ENCODE assay signal across 28 mouse cellular contexts in the genomic region with DNA sequence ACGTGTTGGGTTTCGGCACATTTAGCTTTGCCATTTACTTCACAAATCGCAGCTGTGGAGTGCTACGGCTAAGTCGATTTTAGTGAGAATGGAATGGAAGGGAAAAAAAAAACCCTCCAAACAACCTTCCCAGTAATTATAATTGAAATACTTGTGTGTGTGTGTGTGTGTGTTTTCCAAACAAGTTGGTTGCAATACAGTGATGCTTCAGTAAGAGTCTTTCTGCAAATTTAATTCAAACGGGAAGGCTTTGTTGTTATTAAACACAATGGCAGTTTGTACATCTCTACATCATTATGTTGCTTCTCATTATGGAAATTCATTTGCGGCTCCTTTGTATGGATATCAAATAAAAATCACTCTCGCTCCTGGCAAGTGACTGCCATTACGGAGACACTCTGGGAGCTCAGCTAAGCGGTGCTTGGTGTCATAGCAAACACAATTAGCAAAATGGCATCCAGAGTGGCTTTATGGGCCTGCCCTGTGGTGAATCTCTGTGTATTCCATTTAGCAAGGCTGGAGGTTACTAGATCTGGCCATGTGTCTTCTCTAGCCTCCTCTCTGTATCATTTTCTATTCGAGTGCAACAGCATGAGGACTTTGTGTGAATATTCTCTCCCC.
A peak's percentile ranks its signal among the peaks of the same experiment; 100 is the strongest.
DNase-seq lines count a peak whose midpoint lies in the region; ATAC-seq lines count a peak whose summit lies in the region.
"Had no signal": no experiment of that assay in that cellular context is flagged by ENCODE, and none has a peak within 500 bp of the region (broad histone marks: within the 10 kb centered on the region; RNA-seq: fewer than 3 reads in every experiment).

No protein-coding gene starts in this region.

- peaks cover 5% of the 10 kb centered on the region; the same call in 1 of the 2 replicates for H3K4me1 ChIP-seq in hindbrain, embryonic 14.5 days (replicated peaks; ENCODE audit: control insufficient read depth, insufficient read depth, low read length)
- H3K4me1 ChIP-seq in hindbrain, embryonic 12.5 days: no peaks in the 10 kb centered on the region
- no peaks in the 10 kb centered on the region; the same call in 1 of the 2 replicates for H3K4me1 ChIP-seq in neural tube, embryonic 13.5 days (replicated peaks)
- H3K4me1 ChIP-seq in forebrain, embryonic 16.5 days (replicated peaks; ENCODE audit: control insufficient read depth, insufficient read depth, low read length): no peaks in the 10 kb centered on the region
- no peaks in the 10 kb centered on the region for H3K4me1 ChIP-seq in neural tube, embryonic 14.5 days (ENCODE audit: control insufficient read depth, insufficient read depth, low read length)
- no peaks in the 10 kb centered on the region for H3K4me1 ChIP-seq in liver, embryonic 12.5 days
- H3K4me1 ChIP-seq: embryonic facial prominence, embryonic 13.5 days; heart, embryonic 12.5 days; liver, embryonic 15.5 days; neural tube, embryonic 12.5 days had no signal

- intact Hi-C loops in gastrocnemius, postnatal 14 days (cut with DNase I; ENCODE audit: low total_unique reads): no loop called here

- H3K36me3 ChIP-seq in hindbrain, embryonic 14.5 days (replicated peaks; ENCODE audit: control insufficient read depth, insufficient read depth): no peaks in the 10 kb centered on the region
- H3K36me3 ChIP-seq in hindbrain, embryonic 12.5 days: no peaks in the 10 kb centered on the region
- no peaks in the 10 kb centered on the region for H3K36me3 ChIP-seq in neural tube, embryonic 13.5 days
- H3K36me3 ChIP-seq in forebrain, embryonic 16.5 days (ENCODE audit: control insufficient read depth, insufficient read depth): no peaks in the 10 kb centered on the region
- H3K36me3 ChIP-seq in neural tube, embryonic 14.5 days (ENCODE audit: control insufficient read depth, insufficient read depth, low read length): no peaks in the 10 kb centered on the region
- no peaks in the 10 kb centered on the region for H3K36me3 ChIP-seq in liver, embryonic 12.5 days
- H3K36me3 ChIP-seq: embryonic facial prominence, embryonic 13.5 days; heart, embryonic 12.5 days; liver, embryonic 15.5 days; neural tube, embryonic 12.5 days had no signal

- H3K27me3 ChIP-seq in hindbrain, embryonic 14.5 days (ENCODE audit: control insufficient read depth, insufficient read depth, low read length): no peaks in the 10 kb centered on the region
- H3K27me3 ChIP-seq in hindbrain, embryonic 12.5 days: no peaks in the 10 kb centered on the region
- no peaks in the 10 kb centered on the region for H3K27me3 ChIP-seq in neural tube, embryonic 13.5 days
- no peaks in the 10 kb centered on the region for H3K27me3 ChIP-seq in forebrain, embryonic 16.5 days (replicated peaks; ENCODE audit: control insufficient read depth, insufficient read depth, low read length)
- no peaks in the 10 kb centered on the region for H3K27me3 ChIP-seq in neural tube, embryonic 14.5 days (ENCODE audit: control insufficient read depth, insufficient read depth, low read length)
- no peaks in the 10 kb centered on the region for H3K27me3 ChIP-seq in liver, embryonic 12.5 days (replicated peaks)
- H3K27me3 ChIP-seq: embryonic facial prominence, embryonic 13.5 days; heart, embryonic 12.5 days; liver, embryonic 15.5 days; neural tube, embryonic 12.5 days had no signal

- H3K9ac ChIP-seq in hindbrain, embryonic 14.5 days: no peak overlapping the region
- no peak overlapping the region for H3K9ac ChIP-seq in hindbrain, embryonic 12.5 days
- H3K9ac ChIP-seq in neural tube, embryonic 13.5 days: no peak overlapping the region
- H3K9ac ChIP-seq in forebrain, embryonic 16.5 days (replicated peaks; ENCODE audit: low read depth, low read length): no peak overlapping the region
- no peak overlapping the region for H3K9ac ChIP-seq in neural tube, embryonic 14.5 days (replicated peaks; ENCODE audit: low read depth, low read length)
- H3K9ac ChIP-seq in liver, embryonic 12.5 days: no peak overlapping the region
- H3K9ac ChIP-seq: embryonic facial prominence, embryonic 13.5 days; heart, embryonic 12.5 days; liver, embryonic 15.5 days; lung, embryonic 14.5 days; neural tube, embryonic 12.5 days had no signal

- H3K27ac ChIP-seq in hindbrain, embryonic 14.5 days: peak overlapping the region; percentile 81
- no peak overlapping the region for H3K27ac ChIP-seq in hindbrain, embryonic 12.5 days
- H3K27ac ChIP-seq in neural tube, embryonic 13.5 days (replicated peaks): peak overlapping the region; percentile 75
- no peak overlapping the region for H3K27ac ChIP-seq in forebrain, embryonic 16.5 days (ENCODE audit: low read length)
- H3K27ac ChIP-seq in neural tube, embryonic 14.5 days (ENCODE audit: low read depth, low read length): peak overlapping the region; percentile 81
- H3K27ac ChIP-seq in liver, embryonic 12.5 days: no peak overlapping the region
- H3K27ac ChIP-seq: embryonic facial prominence, embryonic 13.5 days; heart, adult 2 months; kidney, postnatal 0 days; liver, embryonic 15.5 days; neural tube, embryonic 12.5 days had no signal

- WGBS in hindbrain, embryonic 14.5 days: 56% methylated on average over 11 of the region's 11 CpGs
- WGBS in hindbrain, embryonic 12.5 days: 72% methylated on average over 11 of the region's 11 CpGs
- 65% methylated on average over 11 of the region's 11 CpGs for WGBS in neural tube, embryonic 13.5 days
- WGBS in forebrain, embryonic 16.5 days: 43% methylated on average over 11 of the region's 11 CpGs
- WGBS in neural tube, embryonic 14.5 days: 59% methylated on average over 11 of the region's 11 CpGs
- WGBS in liver, embryonic 12.5 days (ENCODE audit: insufficient replicate concordance): 74% methylated on average over 11 of the region's 11 CpGs

- H3K9me3 ChIP-seq in hindbrain, embryonic 14.5 days (ENCODE audit: control insufficient read depth, low read length): no peaks in the 10 kb centered on the region
- H3K9me3 ChIP-seq in hindbrain, embryonic 12.5 days (replicated peaks): no peaks in the 10 kb centered on the region
- no peaks in the 10 kb centered on the region for H3K9me3 ChIP-seq in neural tube, embryonic 13.5 days
- H3K9me3 ChIP-seq in forebrain, embryonic 16.5 days (ENCODE audit: control insufficient read depth, low read length): no peaks in the 10 kb centered on the region
- no peaks in the 10 kb centered on the region for H3K9me3 ChIP-seq in neural tube, embryonic 14.5 days (ENCODE audit: control insufficient read depth, low read length)
- H3K9me3 ChIP-seq in liver, embryonic 12.5 days (replicated peaks): no peaks in the 10 kb centered on the region
- H3K9me3 ChIP-seq: embryonic facial prominence, embryonic 13.5 days; heart, embryonic 12.5 days; liver, embryonic 15.5 days; neural tube, embryonic 12.5 days had no signal

- DNase-seq in hindbrain, embryonic 14.5 days (ENCODE audit: low spot score): peak; percentile 45
- no peak for DNase-seq in neural tube, embryonic 10.5 days (ENCODE audit: extremely low spot score, low spot score)
- no peak for DNase-seq in gastrocnemius, postnatal 14 days
- DNase-seq: adrenal gland, postnatal 25 days; B cell, adult 2 months; cerebellum, adult 18-20 months; cerebellum, postnatal 10 days; gastrocnemius, postnatal 36 days; heart, adult 2 months; kidney, adult 8-10 months; kidney, postnatal 4 days; liver; lung, embryonic 14.5 days; lung, postnatal 14 days; right cerebral cortex, adult 18-20 months; spleen, adult 18-20 months; thymus, postnatal 14 days had no signal

- H3K4me2 ChIP-seq in hindbrain, embryonic 14.5 days (replicated peaks): no peak overlapping the region
- H3K4me2 ChIP-seq in hindbrain, embryonic 12.5 days (replicated peaks): no peak overlapping the region
- no peak overlapping the region for H3K4me2 ChIP-seq in neural tube, embryonic 13.5 days
- H3K4me2 ChIP-seq in forebrain, embryonic 16.5 days (ENCODE audit: low read length): no peak overlapping the region
- no peak overlapping the region for H3K4me2 ChIP-seq in neural tube, embryonic 14.5 days (ENCODE audit: low read depth, low read length)
- no peak overlapping the region for H3K4me2 ChIP-seq in liver, embryonic 12.5 days
- H3K4me2 ChIP-seq: embryonic facial prominence, embryonic 13.5 days; heart, embryonic 12.5 days; liver, embryonic 15.5 days; lung, embryonic 14.5 days; neural tube, embryonic 12.5 days had no signal

- ATAC-seq in hindbrain, embryonic 14.5 days (ENCODE audit: low FRiP score): peak; percentile 84
- no peak for ATAC-seq in hindbrain, embryonic 12.5 days (ENCODE audit: low FRiP score)
- peak; percentile 56; the same call in 1 of the 2 replicates for ATAC-seq in neural tube, embryonic 13.5 days (ENCODE audit: low read depth)
- peak; percentile 61 for ATAC-seq in forebrain, embryonic 16.5 days
- peak; percentile 77 for ATAC-seq in neural tube, embryonic 14.5 days (ENCODE audit: low read depth)
- no peak for ATAC-seq in liver, embryonic 12.5 days
- ATAC-seq: intestine, embryonic 16.5 days had no signal

- no peak overlapping the region for H3K4me3 ChIP-seq in hindbrain, embryonic 14.5 days (replicated peaks; ENCODE audit: low read length)
- no peak overlapping the region for H3K4me3 ChIP-seq in hindbrain, embryonic 12.5 days
- H3K4me3 ChIP-seq in neural tube, embryonic 13.5 days: no peak overlapping the region
- no peak overlapping the region for H3K4me3 ChIP-seq in forebrain, embryonic 16.5 days (replicated peaks; ENCODE audit: low read length)
- no peak overlapping the region for H3K4me3 ChIP-seq in neural tube, embryonic 14.5 days (ENCODE audit: low read depth, low read length)
- H3K4me3 ChIP-seq in liver, embryonic 12.5 days: no peak overlapping the region
- H3K4me3 ChIP-seq: embryonic facial prominence, embryonic 13.5 days; heart, adult 2 months; heart, embryonic 12.5 days; liver, embryonic 15.5 days; neural tube, embryonic 12.5 days had no signal

Comparison
In these comparisons a context has a peak if more than half of its experiments do, and no peak if none do; other contexts are left out.
1. ATAC-seq: peak in hindbrain, embryonic 14.5 days (single experiment), neural tube, embryonic 13.5 days (single experiment), forebrain, embryonic 16.5 days (single experiment) and neural tube, embryonic 14.5 days (single experiment); none in hindbrain, embryonic 12.5 days (single experiment) and liver, embryonic 12.5 days (single experiment).
2. H3K27ac ChIP-seq: peak in hindbrain, embryonic 14.5 days (single experiment), neural tube, embryonic 13.5 days (single experiment) and neural tube, embryonic 14.5 days (single experiment); none in hindbrain, embryonic 12.5 days (single experiment), forebrain, embryonic 16.5 days (single experiment) and liver, embryonic 12.5 days (single experiment).